Mouse (Mus musculus): ENCODE data around the gene Nmnat3.

DNA sequence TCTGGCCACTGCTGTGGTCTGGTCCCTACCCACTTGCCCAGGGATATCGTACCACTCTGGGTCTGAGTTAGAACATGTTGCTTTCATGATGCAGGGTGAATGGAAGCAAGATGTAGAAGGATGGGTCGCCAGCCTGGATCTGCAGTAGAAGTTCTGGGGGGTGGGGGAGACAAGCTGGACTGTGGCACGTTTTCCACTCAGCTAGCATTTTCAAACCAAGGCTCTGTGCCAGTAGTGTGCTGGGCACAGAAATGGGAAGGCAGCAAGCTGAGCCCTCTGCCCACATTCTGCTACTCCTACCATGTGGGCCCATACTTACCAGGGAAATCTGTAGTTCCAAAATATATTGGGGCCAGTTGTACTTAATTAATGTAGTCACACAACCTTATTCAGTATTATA lies 33.5 kb downstream of the Nmnat3 start:
- TF ChIP-seq CTCF (IDR thresholded peaks at IDR 0.05; ENCODE audit: low read depth) = no peak
- TF ChIP-seq EP300 (optimal IDR thresholded peaks at IDR 0.05) = no peak

All from stomach, postnatal 0 days (tissue).